Mouse (Mus musculus): ENCODE measurements around the gene Tgm5.
A peak's percentile ranks its signal among the peaks of the same experiment; 100 is the strongest.
"Not testable (repeated sequence)": the region's sequence is repeated elsewhere in the genome, so short reads cannot be mapped to it uniquely, and the experiment has no call there.

Tgm5 gene

GRCm38 (mm10) chr2:121085480-121086185 is at the start of gene Tgm5:
Gene Tgm5 (minus strand): TSS chr2:121085841.
- DNase-seq (ENCODE audit: low spot score), result no peak

- DNase-seq (ENCODE audit: low spot score), result no peak
These were observed 47.2 kb upstream of the Tgm5 start for GRCm38 (mm10) chr2:121132822-121133221.

GRCm38 (mm10) chr2:121128865-121129620 is 43.4 kb upstream of the Tgm5 start:
- DNase-seq (ENCODE audit: low spot score), result no peak

GRCm38 (mm10) chr2:121127536-121127935 is 41.9 kb upstream of the Tgm5 start:
- no peak for DNase-seq (ENCODE audit: low spot score)

- DNase-seq (ENCODE audit: low spot score), result not testable (repeated sequence)
These were observed 40.7 kb upstream of the Tgm5 start for GRCm38 (mm10) chr2:121126302-121126701.

- no peak for DNase-seq (ENCODE audit: low spot score)
These were observed 33.6 kb upstream of the Tgm5 start for GRCm38 (mm10) chr2:121119260-121119659.

- DNase-seq (ENCODE audit: low spot score), result no peak
These were observed 29.8 kb upstream of the Tgm5 start for GRCm38 (mm10) chr2:121115418-121115817.

- DNase-seq (ENCODE audit: low spot score), result no peak
These were observed 24.1 kb upstream of the Tgm5 start, which contains the start of gene Tgm7 for GRCm38 (mm10) chr2:121109695-121110094. Gene Tgm7 (minus strand): TSS chr2:121109795.

- no peak for DNase-seq (ENCODE audit: low spot score)
These were observed 20.3 kb upstream of the Tgm5 start for GRCm38 (mm10) chr2:121105940-121106339.

- peak; percentile 33 for DNase-seq (ENCODE audit: low spot score)
These were observed 16.4 kb upstream of the Tgm5 start for GRCm38 (mm10) chr2:121102051-121102450.

- no peak for DNase-seq (ENCODE audit: low spot score)
These were observed 4.1 kb upstream of the Tgm5 start for GRCm38 (mm10) chr2:121089751-121090150.

- no peak for DNase-seq (ENCODE audit: low spot score)
These were observed 2.9 kb upstream of the Tgm5 start for GRCm38 (mm10) chr2:121088507-121088906.

- DNase-seq (ENCODE audit: low spot score), result no peak
These were observed 3.0 kb downstream of the Tgm5 start for GRCm38 (mm10) chr2:121082626-121083025.

GRCm38 (mm10) chr2:121074747-121075146 is 10.9 kb downstream of the Tgm5 start:
- no peak for DNase-seq (ENCODE audit: low spot score)

- DNase-seq (ENCODE audit: low spot score), result no peak
These were observed 13.8 kb downstream of the Tgm5 start for GRCm38 (mm10) chr2:121071871-121072270.

- DNase-seq (ENCODE audit: low spot score), result no peak
These were observed 16.1 kb downstream of the Tgm5 start for GRCm38 (mm10) chr2:121069506-121069905.

- no peak for DNase-seq (ENCODE audit: low spot score)
These were observed 18.5 kb downstream of the Tgm5 start for GRCm38 (mm10) chr2:121067116-121067515.

- no peak for DNase-seq (ENCODE audit: low spot score)
These were observed 24.3 kb downstream of the Tgm5 start for GRCm38 (mm10) chr2:121061315-121061714.

- no peak for DNase-seq (ENCODE audit: low spot score)
These were observed 27.6 kb downstream of the Tgm5 start for GRCm38 (mm10) chr2:121057997-121058396.

GRCm38 (mm10) chr2:121055915-121056314 is 29.7 kb downstream of the Tgm5 start:
- DNase-seq (ENCODE audit: low spot score), result no peak

GRCm38 (mm10) chr2:121054060-121054459 is 31.6 kb downstream of the Tgm5 start:
- no peak for DNase-seq (ENCODE audit: low spot score)

- no peak for DNase-seq (ENCODE audit: low spot score)
These were observed 33.5 kb downstream of the Tgm5 start for GRCm38 (mm10) chr2:121052176-121052575.

GRCm38 (mm10) chr2:121045653-121046052 is 40.0 kb downstream of the Tgm5 start:
- no peak for DNase-seq (ENCODE audit: low spot score)
